In the genomic region with DNA sequence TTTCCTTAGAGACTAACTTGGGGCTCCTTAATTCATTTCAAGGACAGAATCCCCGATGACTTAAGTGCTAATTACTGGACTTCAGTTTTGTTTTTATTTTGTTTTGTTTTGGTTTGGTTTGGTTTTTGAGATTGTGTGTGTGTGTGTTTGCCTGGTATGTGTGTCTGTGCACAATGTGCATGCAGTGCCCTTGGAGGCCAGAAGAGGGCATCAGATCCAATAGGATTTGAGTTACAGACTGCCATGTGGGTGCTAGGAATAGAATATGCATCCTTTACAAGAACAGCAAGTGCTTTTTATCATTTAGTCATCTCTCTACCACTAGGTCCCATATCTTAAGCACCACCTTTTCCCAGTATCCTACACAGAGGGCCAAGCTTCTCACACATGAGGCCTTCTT, we compare ENCODE assay signal across 24 mouse cellular contexts. TPM values are rescaled to one million over a fixed set of nuclear protein-coding genes. Genes with fewer than 3 reads are reported as not detected.
A peak's percentile ranks its signal among the peaks of the same experiment; 100 is the strongest.
DNase-seq lines count a peak whose midpoint lies in the region; ATAC-seq and TF ChIP-seq lines count a peak whose summit lies in the region.
"Had no signal": no experiment of that assay in that cellular context is flagged by ENCODE, and none has a peak within 500 bp of the region (broad histone marks: within the 10 kb centered on the region; RNA-seq: fewer than 3 reads in every experiment).

No protein-coding gene starts in this region.

- no peaks in the 10 kb centered on the region for H3K27me3 ChIP-seq in hindbrain, postnatal 0 days (ENCODE audit: insufficient read depth, low read length)
- H3K27me3 ChIP-seq in hindbrain, embryonic 11.5 days (ENCODE audit: control insufficient read depth, insufficient read depth, low read length), result no peaks in the 10 kb centered on the region
- no peaks in the 10 kb centered on the region for H3K27me3 ChIP-seq in liver, adult 2 months (ENCODE audit: control insufficient read depth, insufficient read depth, low read length)
- peaks cover 7% of the 10 kb centered on the region; the same call in 1 of the 2 replicates for H3K27me3 ChIP-seq in E14TG2a.4 (ENCODE audit: insufficient read depth, low read length)
- H3K27me3 ChIP-seq: embryonic facial prominence, embryonic 12.5 days; midbrain, embryonic 15.5 days; neural tube, embryonic 13.5 days had no signal

- H3K4me1 ChIP-seq in hindbrain, postnatal 0 days (ENCODE audit: insufficient read depth, low read length), result no peaks in the 10 kb centered on the region
- no peaks in the 10 kb centered on the region for H3K4me1 ChIP-seq in hindbrain, embryonic 11.5 days (replicated peaks; ENCODE audit: control insufficient read depth, insufficient read depth, low read length)
- no peaks in the 10 kb centered on the region; the same call in 1 of the 2 replicates for H3K4me1 ChIP-seq in liver, adult 2 months (ENCODE audit: control insufficient read depth, insufficient read depth, low read length)
- H3K4me1 ChIP-seq in E14TG2a.4 (replicated peaks; ENCODE audit: low read depth, low read length), result 0 out of 2 replicates have a peak, but pooled peaks cover 5% of the 10 kb centered on the region
- H3K4me1 ChIP-seq: embryonic facial prominence, embryonic 12.5 days; midbrain, embryonic 15.5 days; neural tube, embryonic 13.5 days had no signal

- no peak for DNase-seq in hindbrain, postnatal 0 days (ENCODE audit: low spot score)
- no peak for DNase-seq in hindbrain, embryonic 11.5 days (ENCODE audit: low spot score)
- DNase-seq in liver, adult 2 months (ENCODE audit: extremely low read depth, low read depth, low spot score), result no peak
- DNase-seq in liver, result no peak
- peak; percentile 45 for DNase-seq in R1 (ENCODE audit: low read depth, low spot score)
- no peak for DNase-seq in cerebellum, adult 9-10 months
- DNase-seq: adrenal gland, adult 2 months; cerebellum, adult 11 months; cerebellum, postnatal 14 days; forebrain, postnatal 0 days; kidney, adult 11 months; kidney, postnatal 10 days; layer of hippocampus, postnatal 36 days; lung, adult 2 months; right cerebral cortex, postnatal 25 days; spleen, adult 18-20 months; thymus, postnatal 14 days had no signal

- H3K27ac ChIP-seq in hindbrain, postnatal 0 days, result no peak overlapping the region
- no peak overlapping the region for H3K27ac ChIP-seq in hindbrain, embryonic 11.5 days (ENCODE audit: low read depth, low read length)
- H3K27ac ChIP-seq in liver, adult 2 months (replicated peaks; ENCODE audit: insufficient read depth, low read depth, low read length), result no peak overlapping the region
- H3K27ac ChIP-seq: embryonic facial prominence, embryonic 12.5 days; heart, embryonic 10.5 days; macrophage; midbrain, embryonic 15.5 days; neural tube, embryonic 13.5 days had no signal

- TF ChIP-seq CTCF in hindbrain, postnatal 0 days (IDR thresholded peaks at IDR 0.05; ENCODE audit: low read depth), result peak; percentile 27; the same call in 1 of the 2 replicates
- TF ChIP-seq CTCF in liver, adult 2 months (IDR thresholded peaks at IDR 0.05; ENCODE audit: low read depth, low read length), result peak; percentile 9; the same call in 1 of the 2 replicates
- peak; percentile 59 for TF ChIP-seq CTCF in E14TG2a.4 (conservative IDR thresholded peaks at IDR 0.05; ENCODE audit: low read length)

- H3K4me2 ChIP-seq in hindbrain, postnatal 0 days (ENCODE audit: low read depth, low read length), result no peak overlapping the region
- H3K4me2 ChIP-seq in hindbrain, embryonic 11.5 days (replicated peaks; ENCODE audit: low read depth, low read length), result no peak overlapping the region
- H3K4me2 ChIP-seq: embryonic facial prominence, embryonic 12.5 days; midbrain, embryonic 15.5 days; neural tube, embryonic 13.5 days had no signal

- no peak overlapping the region for H3K4me3 ChIP-seq in hindbrain, postnatal 0 days (ENCODE audit: low read length)
- H3K4me3 ChIP-seq in hindbrain, embryonic 11.5 days (ENCODE audit: low read depth, low read length), result no peak overlapping the region
- H3K4me3 ChIP-seq in liver, adult 2 months (ENCODE audit: insufficient read depth, low read depth, low read length), result no peak overlapping the region
- no peak overlapping the region for H3K4me3 ChIP-seq in E14TG2a.4 (replicated peaks; ENCODE audit: low read length)
- H3K4me3 ChIP-seq: embryonic facial prominence, embryonic 12.5 days; heart, embryonic 10.5 days; midbrain, embryonic 15.5 days; neural tube, embryonic 13.5 days had no signal

- no peaks in the 10 kb centered on the region for H3K9me3 ChIP-seq in hindbrain, postnatal 0 days (ENCODE audit: low read length)
- H3K9me3 ChIP-seq in hindbrain, embryonic 11.5 days (ENCODE audit: control insufficient read depth, low read length), result no peaks in the 10 kb centered on the region
- no peaks in the 10 kb centered on the region for H3K9me3 ChIP-seq in E14TG2a.4 (ENCODE audit: low read length)
- H3K9me3 ChIP-seq: embryonic facial prominence, embryonic 12.5 days; heart, embryonic 10.5 days; midbrain, embryonic 15.5 days; neural tube, embryonic 13.5 days had no signal

- no peak for TF ChIP-seq POLR2A in liver, adult 2 months (IDR thresholded peaks at IDR 0.05; ENCODE audit: extremely low read depth, insufficient read depth, low read length)

- no peak overlapping the region for H3K9ac ChIP-seq in hindbrain, postnatal 0 days (replicated peaks; ENCODE audit: low read length)
- no peak overlapping the region for H3K9ac ChIP-seq in hindbrain, embryonic 11.5 days (ENCODE audit: low read depth, low read length)
- H3K9ac ChIP-seq in liver, adult 2 months (ENCODE audit: low read depth, low read length), result no peak overlapping the region
- H3K9ac ChIP-seq: embryonic facial prominence, embryonic 12.5 days; forebrain, postnatal 0 days; midbrain, embryonic 15.5 days; neural tube, embryonic 13.5 days had no signal

- 97% methylated on average over 1 of the region's 1 CpGs for WGBS in hindbrain, postnatal 0 days
- 94% methylated on average over 1 of the region's 1 CpGs for WGBS in hindbrain, embryonic 11.5 days
- WGBS in liver, adult 2 months, result 97% methylated on average over 1 of the region's 1 CpGs

- H3K36me3 ChIP-seq in hindbrain, postnatal 0 days (ENCODE audit: insufficient read depth, low read length), result no peaks in the 10 kb centered on the region
- H3K36me3 ChIP-seq in hindbrain, embryonic 11.5 days (ENCODE audit: control insufficient read depth, insufficient read depth, low read length), result no peaks in the 10 kb centered on the region
- no peaks in the 10 kb centered on the region for H3K36me3 ChIP-seq in liver, adult 2 months (ENCODE audit: control insufficient read depth, insufficient read depth, low read length)
- no peaks in the 10 kb centered on the region for H3K36me3 ChIP-seq in E14TG2a.4 (ENCODE audit: insufficient read depth, low read length)
- H3K36me3 ChIP-seq: embryonic facial prominence, embryonic 12.5 days; heart, embryonic 10.5 days; midbrain, embryonic 15.5 days; neural tube, embryonic 13.5 days had no signal

- no peaks in the 10 kb centered on the region for H3K79me2 ChIP-seq in liver, adult 2 months (ENCODE audit: control insufficient read depth, insufficient read depth, low read length)

- no peak for ATAC-seq in hindbrain, postnatal 0 days
- ATAC-seq in hindbrain, embryonic 11.5 days (ENCODE audit: low FRiP score), result no peak
- ATAC-seq: forebrain, postnatal 0 days; hindbrain, embryonic 16.5 days; midbrain, embryonic 15.5 days had no signal

RNA-seq across cellular contexts. Expression of a gene that starts 15.5 kb away (rescaled TPM):
- 10.3 and 11.7 TPM in 2 replicates for total RNA-seq in hindbrain, postnatal 0 days (2014; rRNA removed)
- polyA plus RNA-seq in hindbrain, postnatal 0 days (2015; fragmentation: Nextera tagmentation; extraction: Ambion mirVana), result 7.4 and 8.1 TPM in 2 replicates
- 7.3 and 7.7 TPM in 2 replicates for polyA plus RNA-seq in hindbrain, embryonic 11.5 days (2014; fragmentation: Nextera tagmentation; extraction: Ambion mirVana)
- 3.2 and 3.6 TPM in 2 replicates for total RNA-seq in liver, adult 2 months (2014; rRNA removed)
- polyA plus RNA-seq in liver, adult 2 months (2012; rRNA removed), result 3.4 and 3.8 TPM in 2 replicates

RNA-seq across cellular contexts. Expression of a gene that starts 19.8 kb away (rescaled TPM):
- 10.0 and 12.0 TPM in 2 replicates for total RNA-seq in hindbrain, postnatal 0 days (2014; rRNA removed)
- 4.2 and 5.1 TPM in 2 replicates for polyA plus RNA-seq in hindbrain, postnatal 0 days (2015; fragmentation: Nextera tagmentation; extraction: Ambion mirVana)
- 1.7 and 2.8 TPM in 2 replicates for polyA plus RNA-seq in hindbrain, embryonic 11.5 days (2014; fragmentation: Nextera tagmentation; extraction: Ambion mirVana)
- total RNA-seq in liver, adult 2 months (2014; rRNA removed), result 5.7 and 7.7 TPM in 2 replicates
- 3.9 and 4.9 TPM in 2 replicates for polyA plus RNA-seq in liver, adult 2 months (2012; rRNA removed)

Comparison
In these comparisons a context has a peak if more than half of its experiments do, and no peak if none do; other contexts are left out.
1. CTCF ChIP-seq: peak in every context shown above with its lines; median percentile 59 in E14TG2a.4; 27 in hindbrain, postnatal 0 days; 9 in liver, adult 2 months.